Mouse (Mus musculus) MEL-GATA-1-ER (cell line): ENCODE results near the gene Abcg5.

Experiments used
- DNase-seq: peaks from one replicate; pipeline ENCODE4 v3.0.0-alpha.2; 2012; ENCODE audit warnings: low read depth; ENCODE audit errors: extremely low read depth

Abcg5 gene

DNA sequence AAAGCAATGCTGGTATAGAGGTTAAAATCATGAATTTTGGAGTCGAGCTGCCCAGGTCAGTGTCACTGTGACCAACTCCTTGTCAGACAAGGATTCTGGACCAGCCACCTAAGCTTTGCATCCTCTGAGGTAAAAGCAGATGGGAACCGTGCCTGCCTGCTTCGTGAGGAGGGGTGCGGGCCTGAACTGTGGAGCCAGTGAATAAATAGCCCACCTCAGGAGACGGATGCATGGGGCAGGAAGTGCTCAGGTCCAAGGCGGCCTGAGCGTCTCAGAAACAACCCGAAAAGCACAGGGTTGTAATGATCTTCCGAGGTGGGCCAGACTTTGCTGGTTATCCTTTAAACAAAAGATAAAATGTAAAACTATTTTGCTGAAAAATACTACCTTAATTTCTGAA lies 37.7 kb downstream of the Abcg5 start:
- no peak for DNase-seq

DNA sequence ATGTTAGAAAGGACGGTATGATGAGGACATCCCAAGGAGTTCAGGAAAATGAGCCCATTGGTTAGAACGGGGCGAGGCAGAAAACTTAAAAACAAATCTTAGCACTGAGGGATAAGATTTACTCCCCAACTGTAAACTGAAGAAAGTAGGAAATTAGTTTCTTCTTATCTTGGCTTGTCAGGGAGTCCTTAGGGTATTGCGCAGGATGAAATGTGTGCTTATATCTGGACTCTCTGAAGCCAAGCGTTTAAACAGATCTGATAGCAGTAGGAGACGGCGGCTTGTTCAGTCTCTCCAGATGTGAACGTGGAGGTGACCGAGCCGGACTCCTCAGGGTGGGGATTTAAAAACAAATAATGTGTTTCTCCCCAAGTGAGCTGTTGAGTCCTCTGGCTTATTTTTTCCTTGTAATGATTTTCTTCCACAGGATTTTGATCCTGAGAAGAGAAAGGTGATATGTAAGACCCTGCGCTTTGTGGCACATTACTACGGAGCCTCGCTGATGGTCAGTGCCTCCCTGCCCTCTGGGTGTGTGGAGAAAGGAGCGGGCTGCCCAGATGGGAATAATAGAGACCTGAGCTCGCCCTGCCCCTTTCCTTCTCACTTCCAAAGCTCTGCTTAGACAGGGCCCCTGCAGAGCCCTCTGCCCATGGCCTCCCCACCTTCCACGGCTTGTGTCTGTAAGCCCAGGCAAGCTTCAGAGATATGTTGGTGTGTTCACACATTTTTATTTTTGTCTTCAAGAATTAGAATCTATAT lies 38.3 kb downstream of the Abcg5 start:
- DNase-seq: peak; percentile 38

DNA sequence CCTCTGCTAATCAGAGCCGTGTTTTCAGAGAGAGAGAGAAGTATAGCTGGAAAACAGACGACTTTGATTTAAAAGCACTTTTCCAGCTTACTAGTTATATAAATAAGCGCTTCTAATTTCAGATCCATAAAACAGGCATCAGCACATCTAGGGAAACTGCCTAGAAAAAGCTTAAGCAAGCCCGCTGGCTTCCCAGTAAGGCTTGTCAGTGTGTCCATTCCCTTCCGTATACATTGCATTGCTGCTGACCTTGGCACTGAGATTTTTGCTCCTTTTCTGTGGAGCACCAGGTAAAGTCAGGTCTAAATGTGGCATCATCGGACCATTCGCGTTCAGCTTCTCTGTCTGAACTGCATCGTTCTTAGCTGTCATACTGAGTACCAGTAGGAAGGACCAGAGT lies 40.5 kb downstream of the Abcg5 start:
- no peak for DNase-seq

DNA sequence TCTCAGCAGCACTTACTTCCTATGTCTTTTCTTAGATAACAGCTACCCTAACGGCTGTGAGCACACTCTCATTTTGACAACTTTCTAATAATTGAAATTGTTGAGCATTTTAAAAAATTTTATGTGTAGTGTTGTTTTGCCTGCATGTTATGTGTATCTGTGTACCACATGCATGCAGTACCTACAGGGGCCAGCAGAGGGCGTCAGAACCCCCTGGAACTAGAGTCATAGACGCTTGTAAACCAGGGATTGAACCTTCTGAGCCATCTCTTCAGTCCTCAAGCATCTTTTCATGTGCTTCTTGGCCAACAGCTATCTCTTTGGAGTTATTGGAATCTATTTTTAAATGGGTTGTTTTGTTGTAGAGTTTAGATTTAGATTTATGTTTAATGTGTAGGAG lies 40.9 kb downstream of the Abcg5 start:
- peak; percentile 34 for DNase-seq

DNA sequence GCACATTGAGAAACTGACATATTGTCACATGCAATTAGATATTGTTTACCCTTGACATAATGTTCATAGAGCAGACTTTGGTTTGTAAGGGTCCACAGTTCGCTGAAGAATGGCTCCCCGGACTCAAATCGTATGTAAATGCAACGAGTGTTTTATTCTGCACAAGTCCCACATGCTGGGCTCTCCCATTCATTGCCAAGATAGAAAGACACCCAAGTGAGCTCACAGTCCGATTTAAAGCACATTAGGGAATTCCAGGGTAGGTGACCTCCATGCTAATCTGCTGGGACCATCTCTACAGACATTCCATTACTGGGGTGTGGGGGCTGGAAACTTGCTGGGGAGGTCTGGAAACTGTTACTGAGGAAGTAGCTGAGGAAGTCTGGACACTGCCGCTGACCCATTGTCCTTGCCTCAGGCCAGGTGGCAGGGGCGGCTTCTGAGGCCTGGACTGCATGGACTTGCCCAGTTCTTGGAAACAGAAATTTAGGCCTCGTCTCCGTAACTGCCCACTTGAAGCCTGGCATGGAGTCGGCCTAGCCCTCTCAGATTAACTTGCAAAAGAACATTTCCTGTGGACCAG lies 42.9 kb downstream of the Abcg5 start:
- DNase-seq: no peak

DNA sequence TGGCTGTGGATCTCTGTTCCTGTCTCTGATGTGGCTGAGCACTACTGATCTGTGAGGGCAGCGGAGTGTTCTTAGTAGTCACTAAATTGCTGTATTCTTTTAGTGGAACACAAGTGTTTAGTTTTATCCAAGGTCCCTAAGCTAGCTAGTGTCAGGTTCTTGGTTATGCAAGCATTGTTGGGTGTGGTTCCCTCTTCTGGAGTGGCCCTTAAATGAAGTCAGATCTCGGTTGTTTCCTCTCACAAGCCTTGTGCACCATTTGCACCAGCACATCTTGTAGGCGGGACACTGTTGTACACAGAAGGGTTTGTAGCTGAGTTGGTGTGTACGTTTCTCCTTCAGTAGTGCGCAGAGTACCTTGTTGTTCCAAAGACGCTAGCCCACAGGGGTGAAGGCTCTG lies 44.8 kb downstream of the Abcg5 start:
- DNase-seq: no peak

DNA sequence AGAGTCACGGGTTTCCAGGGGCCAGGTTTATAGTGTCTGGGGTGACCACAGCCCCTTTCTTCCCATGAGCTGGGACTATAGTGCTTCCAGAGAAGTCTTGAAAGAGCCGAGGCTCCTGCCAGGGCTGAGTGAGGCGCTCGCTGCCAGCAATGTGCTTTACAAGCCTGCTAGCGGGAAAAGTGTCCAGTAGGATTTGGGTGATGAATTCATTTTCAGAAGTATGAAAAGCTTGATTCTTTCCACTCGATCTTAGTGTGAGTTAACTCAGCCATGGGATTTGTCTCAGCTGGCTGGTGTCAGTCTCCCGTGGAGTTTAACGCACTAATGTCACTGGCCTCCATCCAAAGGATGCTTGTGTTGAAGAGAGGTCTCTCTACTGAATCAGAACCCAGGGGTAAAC lies 46.5 kb downstream of the Abcg5 start:
- DNase-seq: no peak

DNA sequence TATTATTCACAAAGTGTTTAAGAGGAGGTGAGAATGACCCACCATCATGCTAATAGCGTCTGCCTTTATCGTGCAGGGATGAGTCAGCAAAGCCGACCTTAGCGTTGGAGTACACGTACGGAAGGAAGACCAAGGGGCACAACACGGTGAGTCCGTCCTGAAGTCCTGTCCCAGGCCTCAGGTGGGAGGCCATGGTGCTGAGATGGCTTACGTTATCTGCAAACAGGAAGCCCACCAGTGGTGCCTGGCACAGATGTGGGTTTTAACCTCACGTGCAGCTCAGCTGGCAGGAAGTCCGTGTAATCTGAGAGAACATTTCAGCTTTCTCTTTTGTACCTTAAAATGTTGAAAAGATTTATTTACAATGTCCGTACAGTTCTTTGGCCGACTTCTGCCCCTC lies 49.4 kb downstream of the Abcg5 start:
- no peak for DNase-seq

DNA sequence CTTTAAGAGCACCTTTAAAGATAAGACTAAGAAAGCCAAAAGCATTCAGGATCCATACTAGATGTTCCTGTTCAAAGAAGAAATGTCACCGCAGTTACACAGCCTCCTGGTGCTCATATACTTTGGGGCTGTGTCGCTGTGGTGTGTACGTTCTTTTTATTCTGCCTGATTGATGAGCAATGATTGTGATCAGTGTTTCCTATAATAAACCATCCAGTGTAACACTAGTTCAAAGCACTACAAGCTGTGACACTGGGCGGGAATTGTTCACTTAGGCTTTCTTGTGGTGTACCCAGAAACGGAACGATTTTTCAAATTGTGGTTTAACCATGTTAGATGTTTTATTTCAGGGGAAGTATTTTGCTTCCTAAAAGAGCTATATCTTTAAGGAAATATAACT lies 51.0 kb downstream of the Abcg5 start:
- DNase-seq: no peak

DNA sequence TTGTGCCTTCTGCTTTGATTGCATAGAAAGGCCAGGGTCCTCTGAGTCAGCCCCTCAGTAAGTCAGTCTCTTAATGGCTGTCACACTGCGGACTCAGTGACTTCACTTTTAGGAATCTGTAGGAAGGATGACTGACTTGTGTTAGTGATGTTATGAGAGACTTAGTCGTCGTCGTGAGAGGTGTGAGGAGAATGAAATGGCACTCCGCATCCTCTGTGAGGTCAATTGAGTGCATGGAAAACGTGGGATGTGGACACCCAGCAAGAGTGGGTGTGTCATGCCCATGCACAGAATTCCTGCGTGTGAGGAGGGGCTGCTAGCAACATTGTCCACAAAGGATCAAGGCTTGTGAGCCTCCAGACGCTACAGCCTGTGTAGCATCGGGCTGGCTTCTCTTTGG lies 54.2 kb downstream of the Abcg5 start:
- DNase-seq: no peak

DNA sequence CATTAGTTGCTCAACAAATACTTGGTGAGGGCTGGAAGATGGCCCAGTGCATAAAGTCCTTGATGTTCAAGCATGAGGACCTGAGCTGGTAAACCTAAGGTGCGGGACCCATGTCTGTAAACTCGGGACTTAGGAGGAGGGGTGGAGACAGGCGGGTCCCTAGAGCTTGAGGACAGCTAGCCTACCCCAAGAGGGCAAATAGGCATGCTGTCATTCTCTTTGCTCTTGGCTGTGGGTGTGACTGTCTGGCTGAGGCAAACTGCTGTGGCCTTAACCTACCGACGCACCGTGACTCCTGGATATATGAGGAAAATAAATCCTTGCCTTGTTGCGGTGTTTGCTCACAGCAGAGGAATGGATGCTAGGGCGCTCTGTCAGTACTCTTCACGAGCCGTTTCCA lies 55.1 kb downstream of the Abcg5 start:
- DNase-seq: no peak

DNA sequence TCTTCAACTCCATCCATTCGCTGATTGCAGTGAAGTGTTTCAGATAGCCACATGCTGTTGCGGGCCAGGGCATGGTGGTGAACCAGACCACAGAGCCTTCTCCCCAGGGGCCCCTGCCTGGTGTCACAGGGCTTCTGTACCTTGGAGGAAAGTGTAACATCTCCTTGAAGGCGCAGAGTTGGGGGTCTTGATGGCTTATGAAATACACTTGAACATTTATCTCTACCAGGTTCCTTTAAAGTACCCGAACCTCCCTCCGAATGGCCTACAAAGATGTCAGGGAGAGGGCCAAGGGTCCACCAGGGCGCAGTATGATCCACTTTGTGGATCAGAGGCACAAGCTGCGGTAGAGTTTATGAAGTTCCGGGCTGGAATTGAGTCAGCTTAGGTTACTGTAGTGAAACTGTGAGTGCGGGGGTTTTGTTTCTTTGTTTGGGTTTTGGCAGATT lies 55.9 kb downstream of the Abcg5 start:
- no peak for DNase-seq

DNA sequence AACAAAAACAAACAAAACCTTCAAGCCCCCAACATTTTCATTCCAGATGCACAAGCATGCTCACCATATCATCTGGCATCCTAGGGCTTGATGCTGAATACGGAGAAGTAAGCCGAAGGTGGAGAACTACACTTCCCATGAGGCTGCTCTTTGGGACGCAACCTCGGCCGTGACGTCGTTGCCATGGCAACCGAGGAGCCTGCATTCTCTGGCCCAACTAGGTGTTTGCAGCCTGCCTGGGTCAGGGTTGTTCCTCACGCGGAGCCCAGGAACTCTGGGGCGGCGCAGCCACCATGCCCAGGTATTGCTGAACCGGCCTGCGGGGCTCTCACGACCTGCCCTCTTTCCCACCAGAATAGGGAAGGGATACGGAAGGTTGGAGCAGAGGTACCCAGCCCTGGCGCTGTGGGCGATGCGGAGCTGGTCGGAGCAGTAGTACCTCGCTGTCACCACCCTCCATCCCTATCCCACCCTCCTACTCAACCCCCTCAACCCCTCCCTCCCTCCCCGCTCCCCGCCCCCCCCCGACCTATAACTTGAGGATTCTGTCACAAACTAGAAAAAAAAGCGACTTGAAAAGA lies 56.4 kb downstream of the Abcg5 start, which contains the start of gene Dync2li1:
Dync2li1 (plus strand) TSS at position 221 of the 581 bp plus-strand sequence.
- DNase-seq: no peak

DNA sequence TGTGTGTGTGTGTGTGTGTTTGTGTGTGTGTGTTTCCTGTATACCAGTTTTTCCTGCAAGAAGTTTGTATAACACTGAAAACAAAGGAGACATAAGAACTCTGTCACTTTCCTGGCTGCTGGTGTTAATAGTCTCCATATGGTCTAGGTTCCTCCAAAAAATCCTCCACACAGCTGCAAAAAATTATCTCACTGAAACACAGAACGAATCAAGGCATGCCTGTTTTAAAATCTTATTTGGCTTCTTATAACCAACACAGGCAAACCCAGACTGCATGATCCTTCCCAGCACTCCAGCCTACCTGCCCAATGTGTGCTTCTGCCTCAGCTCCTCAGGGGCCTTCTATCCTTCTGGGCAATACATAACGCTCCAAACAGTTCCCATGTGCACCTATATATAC lies 59.9 kb downstream of the Abcg5 start:
- no peak for DNase-seq

DNA sequence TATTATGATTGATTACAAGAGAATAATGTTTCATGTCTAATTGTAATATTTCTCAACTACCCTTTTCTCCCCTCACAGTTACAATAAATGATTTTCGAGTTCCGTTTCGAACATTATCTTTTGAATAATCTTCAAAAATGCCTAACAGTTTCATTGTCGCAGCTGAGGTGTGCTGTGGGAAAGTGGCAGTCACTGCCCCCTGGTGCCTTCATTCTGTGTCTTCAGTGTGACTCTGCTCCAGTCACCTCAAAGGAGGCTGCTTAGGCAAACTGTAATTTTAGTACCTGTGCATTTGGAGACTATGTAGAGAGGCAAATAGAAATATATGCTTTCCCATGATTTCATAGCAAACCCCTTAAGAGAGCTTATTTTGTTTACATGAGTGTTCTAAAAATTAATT lies 60.8 kb downstream of the Abcg5 start:
- no peak for DNase-seq

DNA sequence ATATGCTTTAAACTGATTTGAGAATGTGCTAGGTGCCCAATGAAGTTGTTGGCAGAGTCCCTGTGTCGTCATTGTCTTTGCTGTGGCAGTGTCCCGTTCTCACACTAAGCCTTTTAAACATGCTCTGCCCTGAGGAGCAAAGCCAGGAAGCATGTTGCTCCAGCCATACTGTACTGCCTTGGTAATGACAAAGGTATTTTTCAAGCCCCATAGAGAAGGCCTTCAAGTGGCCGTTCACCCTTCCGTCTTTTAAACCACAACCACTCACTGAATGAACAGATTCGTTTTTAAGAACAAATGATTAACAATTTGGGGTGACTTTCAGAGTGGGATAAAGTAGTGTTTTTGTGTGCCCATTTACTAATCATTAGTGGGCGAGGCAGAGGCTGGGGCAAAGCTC lies 61.6 kb downstream of the Abcg5 start:
- no peak for DNase-seq

DNA sequence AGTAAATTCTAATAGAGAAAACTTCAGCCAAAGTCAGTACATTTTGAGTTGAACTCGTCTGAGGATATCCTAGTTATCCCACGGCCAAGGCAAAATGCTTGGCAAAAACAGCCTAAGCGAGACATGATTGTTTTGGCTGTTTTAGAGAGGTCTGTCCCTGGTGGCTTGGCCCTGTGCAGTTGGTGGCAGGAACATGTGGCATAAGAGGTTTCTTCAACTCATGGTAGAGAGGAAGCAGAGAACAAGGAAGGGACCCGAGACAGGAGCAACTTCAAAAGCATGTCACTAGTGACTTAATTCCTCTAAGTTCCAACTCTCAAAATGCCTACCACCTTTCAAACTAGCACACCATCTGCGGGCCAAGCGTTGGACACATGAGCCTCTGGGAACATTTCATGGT lies 62.2 kb downstream of the Abcg5 start:
- DNase-seq: no peak

DNA sequence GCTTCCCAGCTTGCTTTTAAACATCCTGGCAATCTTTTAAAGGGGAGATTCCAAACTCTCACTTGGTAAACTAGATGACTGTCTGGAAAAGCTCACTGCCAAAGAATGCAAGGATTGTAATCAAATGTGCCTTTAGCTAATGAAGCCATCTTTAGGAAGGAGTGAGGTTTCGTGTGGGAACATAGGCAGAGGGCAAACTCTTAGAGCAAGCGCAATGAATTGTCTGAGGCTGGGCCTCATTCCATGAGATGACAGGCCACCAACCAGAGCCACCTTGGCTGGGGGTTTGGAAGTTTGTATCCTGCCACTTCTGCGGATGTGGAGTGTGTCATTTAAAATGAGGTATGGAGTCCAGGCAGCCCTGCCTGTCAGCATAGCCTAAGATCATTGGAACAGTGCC lies 62.7 kb downstream of the Abcg5 start:
- DNase-seq: no peak

DNA sequence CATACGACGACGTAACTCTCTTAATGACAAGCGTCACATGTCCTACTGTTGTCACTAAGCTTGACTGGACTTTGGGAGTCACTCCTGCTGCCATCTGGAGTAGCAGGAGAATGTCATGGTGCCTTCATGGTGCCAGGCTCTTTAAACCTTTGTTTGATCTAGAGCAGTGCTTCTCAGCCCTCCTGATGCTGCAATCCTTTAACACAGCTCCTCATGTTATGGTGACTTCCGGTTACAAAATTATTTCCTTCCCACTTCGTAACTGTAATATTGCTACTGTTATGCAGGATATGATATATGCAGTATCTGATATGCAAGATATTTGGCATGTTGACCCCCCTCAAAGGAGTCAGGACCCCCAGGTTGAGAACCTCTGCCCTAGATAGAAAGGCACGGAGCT lies 63.7 kb downstream of the Abcg5 start:
- DNase-seq: no peak

DNA sequence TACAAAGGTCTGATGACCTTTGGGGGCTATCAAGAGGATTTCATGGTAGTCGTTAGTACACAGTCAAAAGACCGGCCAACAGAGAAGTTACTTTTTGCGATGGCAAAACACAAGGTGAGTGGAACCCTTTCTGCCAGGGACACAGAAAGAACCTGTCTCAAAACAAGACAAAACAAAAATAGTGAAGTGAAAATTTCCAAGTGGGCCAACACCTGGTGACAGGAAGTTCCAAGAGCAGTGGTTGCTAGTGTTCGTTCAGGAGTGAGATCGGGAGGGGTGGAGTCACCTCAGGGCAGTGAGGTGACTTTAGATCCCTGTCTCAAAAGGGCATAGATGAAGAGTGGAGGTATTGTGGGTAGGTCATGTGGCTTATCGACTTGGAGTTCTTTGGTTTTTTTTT lies 64.9 kb downstream of the Abcg5 start:
- no peak for DNase-seq

DNA sequence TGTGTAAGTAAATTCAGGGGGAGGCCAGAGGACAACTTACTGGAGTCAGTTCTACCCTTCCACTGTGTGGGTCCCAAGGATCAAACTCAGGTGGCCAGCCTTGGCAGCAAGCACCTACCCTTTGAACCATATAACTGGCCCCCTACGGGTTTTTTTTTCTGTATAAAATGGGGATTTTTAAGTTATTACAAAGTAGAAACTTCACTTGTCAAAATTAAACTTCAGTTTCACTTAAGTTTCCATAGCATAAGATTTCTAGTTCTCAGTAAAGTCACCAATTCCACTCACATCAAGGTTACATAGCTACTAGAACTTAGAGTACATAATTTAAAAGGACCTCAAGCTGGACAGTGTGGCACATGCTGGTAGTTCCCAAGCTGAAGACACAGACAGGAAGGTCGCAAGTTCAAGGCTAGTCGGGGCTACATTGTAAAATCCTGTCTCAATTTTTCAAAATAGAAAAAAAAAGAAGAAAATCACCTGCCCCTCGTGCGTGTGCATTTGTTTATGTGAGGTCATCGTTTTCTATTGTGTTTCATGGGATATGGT lies 66.2 kb downstream of the Abcg5 start:
- no peak for DNase-seq

DNA sequence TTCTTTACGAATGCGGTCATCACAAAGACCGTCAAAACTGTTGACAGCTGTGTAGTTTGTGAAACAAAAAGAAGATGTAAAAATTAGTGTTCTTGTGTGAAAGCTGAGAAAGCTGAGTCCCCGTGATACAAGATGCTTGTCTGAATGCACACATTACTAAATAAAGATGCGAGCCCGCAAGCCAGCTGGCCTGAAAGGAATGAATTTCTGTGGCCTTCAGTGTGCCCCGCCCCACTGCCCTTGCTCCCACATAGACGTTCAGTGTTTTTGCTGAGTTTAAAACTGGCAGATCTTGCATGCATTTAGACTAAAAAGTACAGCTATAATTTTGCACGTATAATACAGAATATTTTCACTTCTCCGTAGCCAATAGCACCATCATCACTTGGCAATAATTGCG lies 67.0 kb downstream of the Abcg5 start:
- DNase-seq: no peak

DNA sequence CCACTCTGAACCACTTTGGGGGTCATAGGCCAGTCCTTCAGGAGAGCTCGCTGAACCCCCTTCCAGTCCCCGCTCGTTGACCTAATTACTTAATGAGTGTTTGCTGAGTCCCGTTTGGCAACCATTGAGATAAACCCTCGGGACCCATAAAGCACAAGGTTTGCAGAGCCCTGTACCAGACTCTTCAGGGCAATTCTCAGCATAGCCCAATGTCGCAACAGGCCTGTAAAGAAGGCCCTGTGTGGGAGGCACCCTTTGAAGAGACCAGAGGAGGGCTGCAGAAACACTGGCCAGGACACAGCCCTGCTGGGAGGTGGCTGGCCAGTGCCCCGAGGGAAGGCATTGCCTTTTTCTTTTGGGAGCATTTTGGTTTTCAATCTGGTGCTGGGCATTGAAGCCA lies 70.8 kb downstream of the Abcg5 start:
- DNase-seq: no peak
